In genomic region chr4:106912689-106913041, GRCm38 (mm10) we compare ENCODE assay signal across 8 mouse cellular contexts. TPM values are rescaled to one million over a fixed set of nuclear protein-coding genes. Genes with fewer than 3 reads are reported as not detected.
A peak's percentile ranks its signal among the peaks of the same experiment; 100 is the strongest.
DNase-seq lines count a peak whose midpoint lies in the region; ATAC-seq and TF ChIP-seq lines count a peak whose summit lies in the region.

No protein-coding gene starts in this region.

- DNase-seq in lung, adult 2 months: no peak
- DNase-seq in lung, postnatal 4 days: no peak
- DNase-seq in urinary bladder, adult 2 months (ENCODE audit: low spot score): no peak
- no peak for DNase-seq in ovary, postnatal 14 days (ENCODE audit: low spot score)
- no peak for DNase-seq in adrenal gland, postnatal 25 days

- H3K4me3 ChIP-seq in lung, adult 2 months (replicated peaks; ENCODE audit: extremely low read depth, low read depth, low read length): peak overlapping the region; percentile 58
- peak overlapping the region; percentile 99 for H3K4me3 ChIP-seq in embryonic facial prominence, embryonic 15.5 days (replicated peaks)
- H3K4me3 ChIP-seq in intestine, embryonic 16.5 days (ENCODE audit: low read length): peak overlapping the region; percentile 99
- H3K4me3 ChIP-seq in neural tube, embryonic 12.5 days: peak overlapping the region; percentile 100

- no peaks in the 10 kb centered on the region for H3K27me3 ChIP-seq in embryonic facial prominence, embryonic 15.5 days
- H3K27me3 ChIP-seq in intestine, embryonic 16.5 days (replicated peaks; ENCODE audit: control insufficient read depth, insufficient read depth, low read length): no peaks in the 10 kb centered on the region
- H3K27me3 ChIP-seq in neural tube, embryonic 12.5 days (replicated peaks): no peaks in the 10 kb centered on the region

- ATAC-seq in embryonic facial prominence, embryonic 15.5 days (ENCODE audit: insufficient number of reproducible peaks, low FRiP score, low TSS enrichment, low read depth): no peak
- no peak for ATAC-seq in intestine, embryonic 16.5 days
- no peak for ATAC-seq in neural tube, embryonic 12.5 days (ENCODE audit: low FRiP score, low read depth)

- H3K4me2 ChIP-seq in embryonic facial prominence, embryonic 15.5 days (replicated peaks): peak overlapping the region; percentile 86
- H3K4me2 ChIP-seq in intestine, embryonic 16.5 days (ENCODE audit: low read depth, low read length): peak overlapping the region; percentile 81
- peak overlapping the region; percentile 97 for H3K4me2 ChIP-seq in neural tube, embryonic 12.5 days (replicated peaks)

- H3K9me3 ChIP-seq in embryonic facial prominence, embryonic 15.5 days (replicated peaks): no peaks in the 10 kb centered on the region
- no peaks in the 10 kb centered on the region for H3K9me3 ChIP-seq in intestine, embryonic 16.5 days (ENCODE audit: control insufficient read depth, low read length)
- no peaks in the 10 kb centered on the region for H3K9me3 ChIP-seq in neural tube, embryonic 12.5 days

- TF ChIP-seq POLR2A in lung, adult 2 months (IDR thresholded peaks at IDR 0.05; ENCODE audit: borderline replicate concordance, extremely low read depth, low read depth, low read length): no peak

- H3K9ac ChIP-seq in embryonic facial prominence, embryonic 15.5 days: peak overlapping the region; percentile 99
- H3K9ac ChIP-seq in intestine, embryonic 16.5 days (ENCODE audit: low read depth, low read length): peak overlapping the region; percentile 98
- peak overlapping the region; percentile 100 for H3K9ac ChIP-seq in neural tube, embryonic 12.5 days

- 40% methylated on average over 6 of the region's 6 CpGs for WGBS in lung, adult 2 months
- WGBS in embryonic facial prominence, embryonic 15.5 days: under 1% methylated on average over 6 of the region's 6 CpGs
- 7% methylated on average over 6 of the region's 6 CpGs for WGBS in intestine, embryonic 16.5 days
- WGBS in neural tube, embryonic 12.5 days: 2% methylated on average over 6 of the region's 6 CpGs

- H3K36me3 ChIP-seq in embryonic facial prominence, embryonic 15.5 days: peaks cover 31% of the 10 kb centered on the region
- 0 out of 2 replicates have a peak, but pooled peaks cover 8% of the 10 kb centered on the region for H3K36me3 ChIP-seq in intestine, embryonic 16.5 days (ENCODE audit: control insufficient read depth, insufficient read depth, low read length)
- peaks cover 45% of the 10 kb centered on the region for H3K36me3 ChIP-seq in neural tube, embryonic 12.5 days

- H3K4me1 ChIP-seq in lung, adult 2 months (ENCODE audit: control insufficient read depth, insufficient read depth, low read length): peaks cover 23% of the 10 kb centered on the region
- peaks cover 60% of the 10 kb centered on the region for H3K4me1 ChIP-seq in embryonic facial prominence, embryonic 15.5 days
- peaks cover 37% of the 10 kb centered on the region for H3K4me1 ChIP-seq in intestine, embryonic 16.5 days (ENCODE audit: control insufficient read depth, insufficient read depth, low read length)
- H3K4me1 ChIP-seq in neural tube, embryonic 12.5 days: peaks cover 65% of the 10 kb centered on the region

- peak overlapping the region; percentile 99 for H3K27ac ChIP-seq in embryonic facial prominence, embryonic 15.5 days (replicated peaks)
- no peak overlapping the region for H3K27ac ChIP-seq in intestine, embryonic 16.5 days (ENCODE audit: low read length)
- H3K27ac ChIP-seq in neural tube, embryonic 12.5 days: no peak overlapping the region

- TF ChIP-seq CTCF in lung, adult 2 months (IDR thresholded peaks at IDR 0.05; ENCODE audit: insufficient read depth, low read length): no peak

RNA-seq across cellular contexts. Expression of gene Ssbp3, which starts 2.2 kb away (rescaled TPM):
- polyA plus RNA-seq in lung, adult 2 months (2012; rRNA removed): 41.0 and 43.2 TPM in 2 replicates
- 136 and 137 TPM in 2 replicates for polyA plus RNA-seq in embryonic facial prominence, embryonic 15.5 days (2015; fragmentation: Nextera tagmentation; extraction: Ambion mirVana)
- polyA plus RNA-seq in intestine, embryonic 16.5 days (2015; fragmentation: Nextera tagmentation; extraction: Ambion mirVana): 38.0 and 53.4 TPM in 2 replicates
- polyA plus RNA-seq in neural tube, embryonic 12.5 days (2016; fragmentation: Nextera tagmentation; extraction: Ambion mirVana): 308 and 332 TPM in 2 replicates
- 59.0 and 71.8 TPM in 2 replicates for polyA plus RNA-seq in urinary bladder, adult 2 months (2012; rRNA removed)
- total RNA-seq in adrenal gland, postnatal 25 days (2021): 70.8 and 82.6 TPM in 2 replicates
